9 mouse cellular contexts compared by ENCODE assay signal in genomic region chr14:20398864-20399263, GRCm38 (mm10). TPM values are rescaled to one million over a fixed set of nuclear protein-coding genes. Genes with fewer than 3 reads are reported as not detected.
DNase-seq lines count a peak whose midpoint lies in the region; ATAC-seq and TF ChIP-seq lines count a peak whose summit lies in the region.
"Had no signal": no experiment of that assay in that cellular context is flagged by ENCODE, and none has a peak within 500 bp of the region (broad histone marks: within the 10 kb centered on the region; RNA-seq: fewer than 3 reads in every experiment).

No protein-coding gene starts in this region.

- H3K4me3 ChIP-seq in hindbrain, embryonic 11.5 days (ENCODE audit: low read depth, low read length), result no peak overlapping the region
- no peak overlapping the region for H3K4me3 ChIP-seq in hindbrain, embryonic 16.5 days (ENCODE audit: low read length)
- H3K4me3 ChIP-seq in thymus, adult 2 months (ENCODE audit: control insufficient read depth, insufficient read depth, low read length), result no peak overlapping the region
- H3K4me3 ChIP-seq: limb, embryonic 12.5 days had no signal

- ATAC-seq in hindbrain, embryonic 11.5 days (ENCODE audit: low FRiP score), result no peak
- ATAC-seq in hindbrain, embryonic 16.5 days, result no peak
- no peak for ATAC-seq in megakaryocyte, adult 5-6 weeks (ENCODE audit: poor library complexity, severe bottlenecking)

- H3K4me1 ChIP-seq in hindbrain, embryonic 11.5 days (replicated peaks; ENCODE audit: control insufficient read depth, insufficient read depth, low read length), result no peaks in the 10 kb centered on the region
- 0 out of 2 replicates have a peak, but pooled peaks cover 3% of the 10 kb centered on the region for H3K4me1 ChIP-seq in hindbrain, embryonic 16.5 days (ENCODE audit: control insufficient read depth, insufficient read depth, low read depth, low read length)
- H3K4me1 ChIP-seq in thymus, adult 2 months (replicated peaks; ENCODE audit: control insufficient read depth, insufficient read depth, low read length), result no peaks in the 10 kb centered on the region
- H3K4me1 ChIP-seq: limb, embryonic 12.5 days had no signal

- TF ChIP-seq POLR2A in thymus, adult 2 months (IDR thresholded peaks at IDR 0.05; ENCODE audit: control insufficient read depth, extremely low read depth, insufficient read depth, low read length, poor library complexity), result no peak

- H3K4me2 ChIP-seq in hindbrain, embryonic 11.5 days (replicated peaks; ENCODE audit: low read depth, low read length), result no peak overlapping the region
- H3K4me2 ChIP-seq in hindbrain, embryonic 16.5 days (ENCODE audit: low read length), result no peak overlapping the region
- H3K4me2 ChIP-seq: limb, embryonic 12.5 days had no signal

- H3K9ac ChIP-seq in hindbrain, embryonic 11.5 days (ENCODE audit: low read depth, low read length), result no peak overlapping the region
- H3K9ac ChIP-seq in hindbrain, embryonic 16.5 days (ENCODE audit: low read depth, low read length), result no peak overlapping the region
- H3K9ac ChIP-seq: limb, embryonic 12.5 days had no signal

- no peaks in the 10 kb centered on the region for H3K27me3 ChIP-seq in hindbrain, embryonic 11.5 days (ENCODE audit: control insufficient read depth, insufficient read depth, low read length)
- H3K27me3 ChIP-seq in hindbrain, embryonic 16.5 days (replicated peaks; ENCODE audit: control insufficient read depth, insufficient read depth, low read length), result no peaks in the 10 kb centered on the region
- no peaks in the 10 kb centered on the region for H3K27me3 ChIP-seq in thymus, adult 2 months (ENCODE audit: control insufficient read depth, insufficient read depth, low read length)
- H3K27me3 ChIP-seq: limb, embryonic 12.5 days had no signal

- peak; percentile 55; the same call in 1 of the 2 replicates for TF ChIP-seq CTCF in thymus, adult 2 months (IDR thresholded peaks at IDR 0.05; ENCODE audit: borderline replicate concordance, control insufficient read depth, extremely low read depth, insufficient read depth, low read length, poor library complexity)

- 38% methylated on average over 4 of the region's 4 CpGs for WGBS in hindbrain, embryonic 11.5 days
- WGBS in hindbrain, embryonic 16.5 days, result 53% methylated on average over 4 of the region's 4 CpGs
- 32% methylated on average over 4 of the region's 4 CpGs for WGBS in thymus, adult 2 months

- no peaks in the 10 kb centered on the region for H3K9me3 ChIP-seq in hindbrain, embryonic 11.5 days (ENCODE audit: control insufficient read depth, low read length)
- no peaks in the 10 kb centered on the region for H3K9me3 ChIP-seq in hindbrain, embryonic 16.5 days (ENCODE audit: control insufficient read depth, low read length)
- H3K9me3 ChIP-seq: limb, embryonic 12.5 days had no signal

- DNase-seq in hindbrain, embryonic 11.5 days (ENCODE audit: low spot score), result peak; percentile 13
- DNase-seq in thymus, adult 2 months, result peak; percentile 41
- DNase-seq in thymus, adult 18-20 months, result no peak
- peak; percentile 53 for DNase-seq in induced T-regulatory cell, adult 2 months (ENCODE audit: low read depth)
- no peak for DNase-seq in left cerebral cortex, postnatal 14 days (ENCODE audit: low spot score in 2 of 2)
- DNase-seq in frontal cortex, postnatal 25 days (ENCODE audit: low spot score in 2 of 2), result no peak

- no peak overlapping the region for H3K27ac ChIP-seq in hindbrain, embryonic 11.5 days (ENCODE audit: low read depth, low read length)
- no peak overlapping the region for H3K27ac ChIP-seq in hindbrain, embryonic 16.5 days (ENCODE audit: low read depth, low read length)
- H3K27ac ChIP-seq in thymus, adult 2 months (ENCODE audit: control insufficient read depth, insufficient read depth, low read length), result no peak overlapping the region
- H3K27ac ChIP-seq: limb, embryonic 12.5 days had no signal

- no peaks in the 10 kb centered on the region for H3K36me3 ChIP-seq in hindbrain, embryonic 11.5 days (ENCODE audit: control insufficient read depth, insufficient read depth, low read length)
- H3K36me3 ChIP-seq in hindbrain, embryonic 16.5 days (ENCODE audit: control insufficient read depth, insufficient read depth, low read length), result no peaks in the 10 kb centered on the region
- no peaks in the 10 kb centered on the region for H3K36me3 ChIP-seq in thymus, adult 2 months (ENCODE audit: control insufficient read depth, insufficient read depth, low read length)
- H3K36me3 ChIP-seq: limb, embryonic 12.5 days had no signal

- intact Hi-C loops in left cerebral cortex, postnatal 14 days (cut with DNase I), result loop anchor here (10.0 kb wide), 1 partner anchor 266 kb away; the partner anchor contains the start of gene Synpo2l

RNA-seq across cellular contexts. Expression of gene Mrps16, which starts 5.4 kb away (rescaled TPM):
- polyA plus RNA-seq in hindbrain, embryonic 11.5 days (2014; fragmentation: Nextera tagmentation; extraction: Ambion mirVana), result 71.2 and 74.7 TPM in 2 replicates
- 64.7 and 68.0 TPM in 2 replicates for polyA plus RNA-seq in hindbrain, embryonic 16.5 days (2015; fragmentation: Nextera tagmentation; extraction: Ambion mirVana)
- 49.9 and 56.3 TPM in 2 replicates for polyA plus RNA-seq in thymus, adult 2 months (2012; rRNA removed)
- 60.7 and 78.0 TPM in 2 replicates for total RNA-seq in megakaryocyte, adult 5-6 weeks (2015)
- total RNA-seq in megakaryocyte, adult 5-6 weeks (2017), result 22.2 and 43.8 TPM in 2 replicates
- 10 to 100 TPM; 38.3 to 40.1 TPM for total RNA-seq in left cerebral cortex, postnatal 14 days (2021)

RNA-seq across cellular contexts. Expression of gene Dnajc9, which starts 10.2 kb away (rescaled TPM):
- 164 and 228 TPM in 2 replicates for polyA plus RNA-seq in hindbrain, embryonic 11.5 days (2014; fragmentation: Nextera tagmentation; extraction: Ambion mirVana)
- 129 and 131 TPM in 2 replicates for polyA plus RNA-seq in hindbrain, embryonic 16.5 days (2015; fragmentation: Nextera tagmentation; extraction: Ambion mirVana)
- 73.8 and 94.8 TPM in 2 replicates for polyA plus RNA-seq in thymus, adult 2 months (2012; rRNA removed)
- 52.3 and 53.9 TPM in 2 replicates for total RNA-seq in megakaryocyte, adult 5-6 weeks (2015)
- total RNA-seq in megakaryocyte, adult 5-6 weeks (2017), result 170 and 172 TPM in 2 replicates
- 10 to 100 TPM; 18.0 to 22.7 TPM for total RNA-seq in left cerebral cortex, postnatal 14 days (2021)

RNA-seq across cellular contexts. Expression of gene Fam149b, which starts 50.9 kb away (rescaled TPM):
- 56.5 and 61.9 TPM in 2 replicates for polyA plus RNA-seq in hindbrain, embryonic 11.5 days (2014; fragmentation: Nextera tagmentation; extraction: Ambion mirVana)
- polyA plus RNA-seq in hindbrain, embryonic 16.5 days (2015; fragmentation: Nextera tagmentation; extraction: Ambion mirVana), result 40.1 and 40.4 TPM in 2 replicates
- polyA plus RNA-seq in thymus, adult 2 months (2012; rRNA removed), result 28.4 and 34.5 TPM in 2 replicates
- 22.1 and 23.9 TPM in 2 replicates for total RNA-seq in megakaryocyte, adult 5-6 weeks (2015)
- total RNA-seq in megakaryocyte, adult 5-6 weeks (2017), result 22.4 and 25.9 TPM in 2 replicates
- total RNA-seq in left cerebral cortex, postnatal 14 days (2021), result 10 to 100 TPM; 40.2 to 45.1 TPM

RNA-seq across cellular contexts. Expression of gene Ecd, which starts 50.9 kb away (rescaled TPM):
- 64.0 and 69.0 TPM in 2 replicates for polyA plus RNA-seq in hindbrain, embryonic 11.5 days (2014; fragmentation: Nextera tagmentation; extraction: Ambion mirVana)
- 46.5 and 52.5 TPM in 2 replicates for polyA plus RNA-seq in hindbrain, embryonic 16.5 days (2015; fragmentation: Nextera tagmentation; extraction: Ambion mirVana)
- 24.5 and 29.9 TPM in 2 replicates for polyA plus RNA-seq in thymus, adult 2 months (2012; rRNA removed)
- total RNA-seq in megakaryocyte, adult 5-6 weeks (2015), result 22.5 and 24.4 TPM in 2 replicates
- 35.9 and 39.0 TPM in 2 replicates for total RNA-seq in megakaryocyte, adult 5-6 weeks (2017)
- total RNA-seq in left cerebral cortex, postnatal 14 days (2021), result 10 to 100 TPM; 32.1 to 32.7 TPM

RNA-seq across cellular contexts. Expression of gene Cfap70, which starts 53.2 kb away (rescaled TPM):
- 0.60 and 1.1 TPM in 2 replicates for polyA plus RNA-seq in hindbrain, embryonic 11.5 days (2014; fragmentation: Nextera tagmentation; extraction: Ambion mirVana)
- polyA plus RNA-seq in hindbrain, embryonic 16.5 days (2015; fragmentation: Nextera tagmentation; extraction: Ambion mirVana), result 1.2 and 1.9 TPM in 2 replicates
- 0.06 TPM in 1 of 2 replicates, not detected in the other for polyA plus RNA-seq in thymus, adult 2 months (2012; rRNA removed)
- total RNA-seq in megakaryocyte, adult 5-6 weeks (2015), result not detected in 2 replicates
- not detected in 2 replicates for total RNA-seq in megakaryocyte, adult 5-6 weeks (2017)
- total RNA-seq in left cerebral cortex, postnatal 14 days (2021), result 1 to 10 TPM; 2.0 to 3.1 TPM

Comparison
In these comparisons a context has a peak if more than half of its experiments do, and no peak if none do; other contexts are left out.
1. DNase-seq: peak in hindbrain, embryonic 11.5 days (single experiment), thymus, adult 2 months (single experiment) and induced T-regulatory cell, adult 2 months (single experiment); none in thymus, adult 18-20 months (0 of 2), left cerebral cortex, postnatal 14 days (0 of 2) and frontal cortex, postnatal 25 days (0 of 2).